Mouse (Mus musculus) C2C12 (cell line): ENCODE measurements around the gene Zg16.

ENCODE experiments used
- CEBPB ChIP-seq: IDR thresholded peaks from one replicate; pipeline ENCODE4 v1.6.1; 2011; ENCODE audit warnings: low read depth, mild to moderate bottlenecking, control low read depth, moderate library complexity
- CTCF ChIP-seq: IDR thresholded peaks from one replicate; pipeline ENCODE4 v1.5.1; 2011; ENCODE audit not compliant: control insufficient read depth, insufficient read depth, insufficient read length
- MAX ChIP-seq: IDR thresholded peaks from one replicate; pipeline ENCODE4 v1.6.1; 2011; ENCODE audit warnings: mild to moderate bottlenecking, control low read depth
- MYOD1 ChIP-seq: IDR thresholded peaks from one replicate; pipeline ENCODE4 v1.6.1; 2011; ENCODE audit warnings: low read depth; ENCODE audit not compliant: control insufficient read depth, insufficient read length
- USF1 ChIP-seq: IDR thresholded peaks from one replicate; pipeline ENCODE4 v1.6.1; 2011; ENCODE audit warnings: low read depth, mild to moderate bottlenecking, control low read depth, moderate library complexity

GRCm38 (mm10) chr7:127024755-127025555, 62.2 kb downstream of the Zg16 start:
- no peak for TF ChIP-seq CEBPB
- peak; percentile 82 for TF ChIP-seq CTCF
- TF ChIP-seq MAX, result peak; percentile 84
- TF ChIP-seq USF1, result peak; percentile 25
- no peak for TF ChIP-seq MYOD1
